Mouse (Mus musculus) thymus, postnatal 25 days (tissue): ENCODE results near the gene Slc6a9.

Experiments used
- DNase-seq: peaks from one replicate; pipeline ENCODE4 v3.0.0; 2022

Gene Slc6a9

DNA sequence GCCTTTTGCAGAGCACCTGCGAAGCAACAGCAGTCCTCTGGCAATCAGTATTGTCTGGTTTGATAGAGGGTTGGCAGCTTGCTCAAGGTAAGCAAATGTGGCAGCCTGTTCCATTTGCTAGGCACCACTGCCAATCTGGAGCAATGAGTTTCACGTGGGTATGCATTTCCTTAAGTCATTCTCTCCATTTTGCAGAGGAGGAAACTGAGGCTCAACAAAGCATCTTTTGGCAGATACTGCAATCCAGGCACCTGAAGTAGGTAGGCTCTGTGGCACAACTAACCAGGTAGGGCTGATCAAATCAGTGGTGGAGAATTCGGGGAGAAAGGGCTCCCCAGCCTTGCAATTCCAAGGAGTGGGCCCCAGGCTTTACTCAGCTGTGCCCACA lies at the start of gene Slc6a9:
Gene Slc6a9 (plus strand): TSS at position 50 of the 388 bp plus-strand sequence.
- no peak for DNase-seq

DNA sequence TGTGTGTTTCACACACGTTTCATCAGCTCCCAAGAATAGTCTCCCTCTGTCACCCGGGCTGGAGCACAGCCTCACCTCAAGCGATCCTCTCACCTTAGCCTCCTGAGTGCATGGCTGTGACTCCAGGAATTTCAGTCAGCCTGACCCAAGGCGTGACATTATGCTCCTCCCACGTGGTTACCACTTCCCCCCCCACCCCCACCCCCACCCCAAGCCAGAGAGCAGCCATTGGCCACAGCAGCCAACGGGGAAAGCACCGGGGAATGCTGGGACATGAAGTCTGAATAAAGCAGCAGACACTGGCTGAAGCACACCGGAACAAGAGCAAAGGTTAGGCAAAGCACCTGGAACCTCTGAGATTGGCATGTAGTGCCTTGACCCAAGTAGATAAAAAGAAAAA lies 47.3 kb upstream of the Slc6a9 start:
- DNase-seq = no peak

DNA sequence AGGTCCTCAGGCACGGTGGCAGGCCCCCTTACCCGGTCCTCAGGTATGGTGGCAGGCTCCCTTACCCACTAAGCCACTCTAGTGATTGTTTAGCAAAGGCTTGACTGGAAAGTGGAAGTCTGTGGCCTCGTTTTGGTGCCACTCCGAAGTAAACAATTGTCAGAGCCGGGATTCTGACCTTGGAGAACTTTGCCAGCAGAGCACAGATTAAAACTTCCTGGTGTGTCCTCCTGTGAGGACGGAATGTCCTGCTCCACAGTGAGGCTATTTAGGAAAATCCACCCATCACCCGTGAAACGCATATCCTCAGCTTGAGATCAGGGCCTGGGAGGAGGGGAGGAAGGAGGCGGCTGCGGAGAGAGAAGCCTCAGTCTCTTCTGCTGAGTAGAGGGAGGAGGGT lies 46.0 kb upstream of the Slc6a9 start:
- DNase-seq = no peak

DNA sequence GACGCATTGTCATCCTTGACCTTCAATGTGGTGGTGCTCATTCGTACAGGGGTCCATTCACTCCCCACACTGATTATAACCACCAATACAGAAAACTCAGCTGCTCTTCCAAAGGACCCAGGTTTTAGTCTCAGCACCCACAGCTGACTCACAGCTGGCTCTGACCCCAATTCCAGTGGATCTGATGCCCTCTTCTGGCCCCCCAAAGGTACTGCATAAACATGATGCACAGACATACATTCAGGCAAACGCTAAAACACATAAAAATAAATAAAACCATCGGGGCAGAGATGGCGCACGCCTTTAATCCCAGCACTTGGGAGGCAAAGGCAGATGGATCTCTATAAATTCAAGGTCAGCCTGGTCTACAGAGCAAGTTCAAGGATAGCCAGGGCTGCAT lies 34.4 kb upstream of the Slc6a9 start:
- DNase-seq = no peak

DNA sequence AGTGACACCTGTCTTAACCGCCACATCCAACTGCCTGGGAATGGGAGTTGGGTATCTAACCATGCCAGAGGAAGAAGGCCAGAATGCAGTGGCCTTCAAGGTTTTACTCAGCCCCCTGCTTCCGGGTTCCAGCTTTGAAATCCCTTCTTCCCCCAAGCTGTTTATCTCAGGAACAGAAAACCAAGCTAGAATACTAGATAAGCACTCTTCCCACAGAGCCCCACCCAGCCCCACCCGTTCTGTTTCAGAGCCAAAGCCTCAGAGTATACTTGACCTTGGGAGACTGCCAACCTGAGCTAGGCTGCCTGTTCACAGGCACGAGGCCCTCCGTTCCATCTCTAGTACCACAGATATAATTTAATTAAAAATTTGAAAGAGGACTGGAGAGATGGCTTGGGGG lies 27.3 kb upstream of the Slc6a9 start:
- DNase-seq = no peak

DNA sequence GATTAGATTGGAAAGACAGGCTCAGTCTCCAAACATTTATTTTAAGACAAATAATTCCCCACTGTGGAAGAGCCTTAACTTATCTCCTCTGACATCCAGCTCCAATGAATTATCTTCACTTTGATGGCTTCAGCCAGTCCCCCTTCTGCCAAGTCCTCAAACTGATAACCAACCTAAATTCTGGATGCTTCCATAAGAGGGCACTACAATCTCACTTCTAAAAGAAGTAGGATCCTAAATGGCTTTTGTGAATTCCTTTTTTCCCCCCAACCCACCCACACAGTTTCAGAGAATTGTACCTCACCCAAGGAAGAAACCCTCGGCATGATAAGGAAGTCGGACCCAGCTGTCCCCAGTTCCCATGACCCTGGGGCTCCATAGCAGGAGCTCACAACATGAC lies 23.4 kb upstream of the Slc6a9 start:
- DNase-seq = no peak

DNA sequence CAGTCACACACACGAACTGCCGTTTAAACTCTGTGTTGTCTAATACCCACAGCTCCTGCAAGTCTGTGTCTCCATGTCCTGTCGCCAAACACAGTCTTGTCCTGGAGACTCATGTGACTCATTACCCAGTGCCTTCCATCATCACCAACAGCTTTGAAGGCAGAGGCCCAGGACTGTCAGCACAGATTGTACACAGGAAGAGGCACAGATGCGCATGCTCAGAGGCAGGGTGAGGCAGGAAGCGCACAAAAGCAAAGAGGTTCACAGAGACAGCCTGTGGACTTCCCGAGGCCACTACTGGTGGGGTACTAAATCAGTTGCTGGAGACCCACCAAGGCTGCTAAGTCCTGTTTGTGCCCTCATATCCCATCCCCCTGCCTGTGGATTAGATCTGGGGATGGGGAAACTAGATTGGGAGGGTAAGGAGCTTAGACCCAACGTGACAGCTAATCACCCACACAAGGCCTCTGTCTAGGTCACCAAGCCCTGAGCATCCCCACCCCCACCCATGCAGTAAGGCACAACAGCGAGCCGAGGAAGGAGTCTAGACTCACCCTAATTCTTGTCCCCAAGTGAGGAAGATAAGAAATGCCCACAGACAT lies 20.6 kb upstream of the Slc6a9 start:
- peak; percentile 34 for DNase-seq

DNA sequence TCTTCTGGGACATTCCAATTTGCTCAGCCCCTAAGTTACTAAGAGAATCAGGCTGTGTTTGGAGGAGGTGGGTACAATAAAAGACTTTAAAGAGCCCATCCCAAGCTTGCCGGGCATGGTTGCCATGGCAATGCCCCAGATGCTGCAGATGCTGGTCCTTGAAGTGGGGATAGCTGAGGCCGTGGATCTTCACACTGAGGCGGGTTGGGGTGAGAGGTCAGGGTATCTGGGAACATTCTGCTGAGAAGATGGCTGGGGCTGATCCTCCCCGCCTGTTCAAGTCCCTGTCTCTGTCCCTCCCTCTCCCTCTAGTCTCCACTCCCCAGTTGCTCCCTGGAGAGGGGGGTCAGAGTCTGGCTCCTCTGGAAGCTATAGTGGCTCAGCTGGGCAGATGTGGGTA lies 20.0 kb upstream of the Slc6a9 start:
- no peak for DNase-seq

DNA sequence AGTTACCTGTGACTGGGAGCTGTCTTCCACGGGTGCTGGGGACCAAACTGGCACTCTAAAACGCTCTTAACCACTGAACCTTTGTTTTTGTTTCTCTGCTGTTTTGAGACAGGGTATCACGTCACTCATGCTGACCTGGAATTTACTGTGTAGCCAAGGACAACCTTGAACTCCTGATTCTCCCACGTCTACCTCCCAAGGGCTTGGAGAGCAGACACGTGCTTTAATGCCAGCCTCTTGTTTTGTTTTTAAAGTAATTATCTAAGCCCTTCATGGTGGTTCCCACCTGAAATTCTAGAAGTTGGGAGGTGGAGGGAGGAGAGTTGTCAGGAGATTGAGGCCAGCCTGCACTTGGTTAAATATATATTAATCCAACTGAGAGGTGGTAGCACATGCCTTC lies 17.5 kb upstream of the Slc6a9 start:
- no peak for DNase-seq

DNA sequence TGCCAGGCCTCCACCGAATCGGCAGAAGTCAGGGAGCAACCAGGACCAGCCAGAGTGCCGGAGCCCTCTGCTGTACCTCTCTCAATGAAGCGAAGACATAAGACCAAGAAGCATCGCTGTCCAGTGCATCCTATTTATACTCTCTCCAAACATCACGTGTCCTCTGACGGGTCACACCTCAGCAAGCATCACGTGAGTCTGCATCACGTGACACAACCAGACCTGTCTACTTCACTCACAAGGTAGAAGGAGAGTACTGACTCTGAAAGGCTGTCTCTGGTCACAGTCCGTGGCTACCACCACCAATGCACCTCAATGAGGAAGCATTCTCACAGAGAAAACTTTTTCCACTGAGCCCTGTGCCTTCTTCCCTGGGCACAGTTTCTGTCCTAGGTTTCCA lies 16.3 kb upstream of the Slc6a9 start:
- DNase-seq = no peak

DNA sequence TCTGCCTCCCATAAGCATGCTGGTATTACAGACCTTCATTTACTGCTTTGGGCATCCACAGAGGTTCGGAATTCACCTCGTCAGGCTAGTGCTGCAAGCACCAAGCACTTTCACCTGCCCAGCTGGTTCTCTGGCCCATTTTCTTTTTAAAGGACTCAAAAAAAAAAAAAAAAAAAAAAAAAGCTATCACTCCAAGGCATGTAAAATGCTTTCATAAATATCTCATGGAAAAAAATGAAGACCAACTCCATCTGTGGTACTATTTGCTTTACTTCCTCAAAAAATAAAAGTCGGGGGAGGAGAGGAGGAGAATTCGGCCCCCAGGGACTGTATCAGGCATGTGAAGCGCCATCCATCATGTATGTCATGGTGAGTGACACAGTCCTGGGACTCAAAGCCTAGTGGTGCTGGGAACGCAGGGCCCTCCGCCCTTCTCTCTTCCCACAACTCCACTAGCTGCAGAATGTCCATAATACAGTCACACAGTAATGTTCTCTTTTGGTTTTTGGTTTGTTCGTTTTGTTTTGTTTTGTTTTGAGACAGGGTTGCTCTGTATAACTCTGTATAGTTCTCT lies 5.6 kb upstream of the Slc6a9 start:
- no peak for DNase-seq

DNA sequence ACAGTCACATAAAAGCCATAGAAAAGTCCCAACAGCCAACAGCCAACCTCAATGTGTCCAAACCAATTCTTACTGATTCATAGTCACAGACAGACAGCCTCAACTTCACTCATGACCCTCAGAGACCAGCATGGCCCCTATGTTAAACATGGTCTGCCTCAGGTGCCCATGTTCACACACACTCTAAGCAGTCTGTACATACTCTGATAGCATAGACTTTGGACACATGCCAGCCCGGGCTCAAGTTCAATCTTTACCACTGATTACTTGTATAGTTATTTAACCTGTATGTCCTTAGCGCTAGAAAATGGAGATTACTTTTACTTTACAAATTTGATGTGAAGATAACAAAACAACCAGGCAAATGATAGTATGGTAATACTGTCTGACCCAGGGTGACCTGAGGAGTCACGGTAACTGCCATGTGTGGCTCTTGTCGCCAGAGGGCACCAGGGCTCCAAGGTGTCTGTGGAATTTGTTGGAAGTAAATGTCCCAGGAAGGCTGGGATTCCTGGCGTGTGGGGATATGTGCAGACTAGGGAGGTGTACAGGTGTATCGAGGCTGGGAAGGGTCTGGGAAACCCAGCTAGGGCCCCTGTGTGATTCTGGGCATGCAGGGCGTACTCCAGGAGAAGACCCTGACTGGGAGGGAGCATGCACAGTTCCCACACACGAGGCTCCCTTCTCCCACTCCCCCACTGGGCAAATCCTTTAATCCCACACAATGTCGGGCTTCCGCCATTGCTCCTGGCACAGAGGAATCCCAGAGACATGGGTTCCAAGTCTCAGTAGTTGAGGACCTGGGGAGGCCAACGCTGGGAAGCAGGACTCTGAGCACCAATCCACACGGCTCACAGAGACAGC lies 4.8 kb upstream of the Slc6a9 start:
- DNase-seq = peak; percentile 21

DNA sequence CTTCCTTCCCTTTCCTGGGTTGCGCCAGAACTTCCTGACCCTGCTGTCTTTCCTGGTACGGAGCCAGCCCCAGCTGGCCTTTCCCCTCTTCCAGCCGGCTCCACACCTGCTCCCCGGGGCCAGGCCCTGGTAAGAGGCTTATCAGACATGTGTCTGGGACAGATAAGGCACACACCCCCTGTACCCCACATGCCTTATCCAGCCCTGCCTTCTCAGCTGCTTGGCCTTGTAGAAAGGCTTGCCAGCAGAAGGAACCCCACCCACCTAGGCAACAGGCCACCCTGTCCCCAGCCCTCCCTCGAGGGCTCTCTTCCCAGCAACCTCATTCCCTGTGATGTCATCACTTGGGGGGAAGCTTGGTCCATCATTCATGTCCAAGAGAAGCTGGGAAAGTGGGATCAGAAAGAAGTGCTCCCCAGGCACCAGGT lies 4.2 kb upstream of the Slc6a9 start:
- no peak for DNase-seq

DNA sequence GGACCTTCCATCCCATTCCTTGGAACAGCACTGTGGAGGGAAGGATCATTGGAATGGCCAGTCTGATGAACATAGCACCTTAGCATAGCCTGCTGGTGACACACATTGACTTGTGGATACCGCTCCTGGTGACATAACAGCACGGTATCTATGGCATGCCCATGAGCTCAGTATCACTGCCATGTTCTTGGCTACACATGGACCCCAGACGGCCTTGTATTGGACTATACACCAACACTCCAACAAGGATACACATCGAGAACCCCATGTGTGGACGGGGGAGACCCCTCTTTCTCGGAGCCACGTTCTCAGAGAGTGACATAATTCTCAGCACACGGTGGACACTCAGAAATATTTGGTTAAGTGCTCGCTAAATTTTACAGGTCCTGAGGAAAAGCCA lies 3.5 kb upstream of the Slc6a9 start:
- DNase-seq = no peak

DNA sequence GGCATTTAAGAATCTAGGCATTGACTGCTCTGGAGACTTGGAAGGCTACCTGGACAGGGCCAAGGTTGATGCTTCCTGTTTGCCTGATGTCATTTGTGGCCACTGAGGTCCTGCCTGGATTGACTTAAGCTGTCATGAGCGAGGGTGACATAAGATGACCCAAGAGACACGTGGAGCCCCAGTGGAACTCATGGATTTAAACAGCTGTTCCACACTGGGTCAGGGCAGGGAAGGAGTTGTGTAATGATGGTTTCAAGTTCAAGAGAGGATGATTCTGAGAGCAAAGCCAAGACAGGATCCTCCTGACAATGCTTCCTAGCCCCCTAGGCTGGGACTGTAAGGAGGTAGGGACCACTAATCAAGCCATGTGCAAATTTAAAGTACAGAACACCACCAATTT lies 2.8 kb upstream of the Slc6a9 start:
- DNase-seq = no peak

DNA sequence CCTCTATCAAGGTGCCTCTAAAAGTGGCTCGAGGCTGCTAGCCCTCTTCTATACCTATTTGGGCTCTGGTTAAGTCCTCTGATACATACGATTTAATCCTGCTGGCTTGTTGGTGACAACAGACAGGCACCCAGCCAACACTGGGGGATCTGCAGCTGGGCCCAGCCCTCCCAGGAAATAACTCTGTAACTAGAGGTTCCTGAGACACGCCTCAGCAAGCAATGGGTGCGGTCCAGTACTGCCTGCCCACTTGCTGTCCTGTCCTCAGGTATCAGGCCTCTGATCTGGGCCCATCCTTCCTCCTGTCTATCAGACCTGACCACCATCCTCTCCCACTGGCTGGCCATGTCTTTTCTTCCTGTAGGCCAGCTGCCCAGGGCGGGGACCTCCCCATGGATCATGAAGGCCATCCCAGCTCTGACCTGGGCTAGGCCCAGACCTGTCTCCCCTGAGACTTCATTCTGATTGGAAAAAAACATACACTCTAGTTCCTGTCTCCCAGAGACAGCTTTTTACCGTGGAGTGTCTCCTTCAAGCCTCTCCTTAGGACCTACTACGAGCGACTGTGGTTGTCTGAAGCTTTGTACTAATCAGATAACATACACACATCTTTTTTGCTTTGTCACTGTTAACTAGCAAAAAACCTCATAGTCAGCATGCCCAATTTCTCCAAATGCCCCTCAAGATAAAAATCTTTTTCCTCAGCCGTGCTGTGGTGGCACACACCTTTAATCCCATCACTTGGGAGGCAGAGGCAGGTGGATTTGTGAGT lies 2.2 kb upstream of the Slc6a9 start:
- no peak for DNase-seq

DNA sequence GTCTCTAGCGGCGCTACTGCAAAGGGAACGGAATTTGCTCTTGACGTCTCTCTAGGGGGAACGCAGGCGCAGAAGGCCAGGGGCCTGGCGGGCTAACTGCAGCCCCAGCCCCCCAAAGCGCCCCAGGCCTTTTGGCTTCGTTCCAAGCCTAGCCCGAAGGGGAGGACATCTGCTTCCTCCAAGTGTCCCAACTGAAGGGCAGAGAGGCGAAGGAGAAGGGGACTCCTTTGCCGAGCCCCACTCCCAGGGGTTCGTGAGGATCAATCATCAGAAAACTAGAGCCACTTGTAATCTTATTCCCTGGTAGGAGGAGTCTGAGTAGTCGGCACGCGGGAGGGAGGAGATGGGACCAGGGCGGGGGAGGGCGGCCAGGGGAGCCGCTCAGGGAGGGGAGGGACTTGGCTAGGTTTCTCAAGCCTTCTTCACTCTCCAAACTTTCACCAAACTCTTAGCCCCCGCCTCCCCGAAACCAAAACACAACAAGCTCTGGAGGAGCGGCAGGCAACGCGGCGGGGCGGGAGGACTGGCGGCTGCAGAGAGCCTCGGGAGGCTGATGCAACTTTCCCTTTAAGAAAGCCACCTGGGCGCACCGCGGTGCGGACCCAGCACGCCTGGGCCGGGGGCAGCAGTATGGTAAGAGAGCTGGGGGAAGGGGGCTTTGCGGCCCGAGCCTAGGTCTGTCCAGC lies 682 bp downstream of the Slc6a9 start:
- peak; percentile 30 for DNase-seq

DNA sequence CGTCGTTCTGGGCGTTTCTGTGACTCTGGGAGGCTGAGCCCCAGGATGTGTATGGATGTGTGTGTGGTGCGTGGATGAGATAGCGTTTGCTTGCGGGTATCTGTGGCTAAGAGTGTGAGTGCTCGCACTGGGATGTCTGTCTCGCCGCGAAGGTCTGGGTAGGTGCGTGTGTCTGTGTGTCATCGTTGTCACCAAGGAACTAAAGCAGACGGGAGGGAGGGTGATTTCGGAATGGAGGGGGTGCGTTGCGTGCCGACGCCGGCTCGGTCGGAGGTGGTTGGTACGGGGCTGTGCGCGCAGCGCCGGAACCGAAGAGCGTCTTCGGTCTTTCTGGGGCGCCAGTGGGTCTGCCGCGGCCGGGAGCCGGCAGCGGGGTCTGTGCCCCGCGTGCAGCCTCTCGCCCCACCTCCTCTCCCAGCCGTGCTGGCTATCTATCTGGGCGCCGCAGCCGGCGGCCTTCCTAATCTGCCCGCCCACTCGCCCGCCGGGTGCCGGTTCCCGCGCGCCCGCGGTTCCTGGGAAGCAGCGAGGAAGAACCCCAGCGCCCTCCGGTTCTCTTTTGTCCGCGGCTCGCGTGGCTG lies 1.3 kb downstream of the Slc6a9 start:
- DNase-seq = peak; percentile 16

DNA sequence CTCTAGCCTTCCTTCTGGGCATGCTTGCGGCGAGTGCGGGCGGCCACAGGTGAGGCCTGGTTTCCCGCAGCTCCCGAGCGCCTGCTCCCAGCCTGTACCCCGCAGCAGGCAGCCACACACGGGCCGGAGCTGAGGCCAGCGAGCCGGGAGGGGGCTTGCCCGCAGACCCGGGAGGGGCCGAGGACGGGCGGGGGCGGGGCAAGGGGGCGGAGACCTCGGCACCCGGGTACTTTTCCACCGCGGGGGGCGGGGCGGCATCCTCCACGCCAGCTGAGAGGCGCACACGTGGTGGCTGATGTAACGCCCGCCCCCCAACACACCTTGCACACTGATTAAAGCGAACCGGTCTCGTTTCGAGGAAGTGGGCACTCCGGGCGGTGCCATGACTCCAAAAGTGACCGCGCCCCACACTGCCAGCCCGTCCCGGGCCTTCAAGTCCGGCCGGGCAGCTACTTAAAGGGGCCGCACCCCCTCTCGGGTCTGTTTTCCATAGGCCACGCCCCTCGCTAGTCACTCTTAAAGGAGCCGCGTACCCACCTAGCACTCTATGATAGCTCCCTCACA lies 2.0 kb downstream of the Slc6a9 start:
- DNase-seq = peak; percentile 90

DNA sequence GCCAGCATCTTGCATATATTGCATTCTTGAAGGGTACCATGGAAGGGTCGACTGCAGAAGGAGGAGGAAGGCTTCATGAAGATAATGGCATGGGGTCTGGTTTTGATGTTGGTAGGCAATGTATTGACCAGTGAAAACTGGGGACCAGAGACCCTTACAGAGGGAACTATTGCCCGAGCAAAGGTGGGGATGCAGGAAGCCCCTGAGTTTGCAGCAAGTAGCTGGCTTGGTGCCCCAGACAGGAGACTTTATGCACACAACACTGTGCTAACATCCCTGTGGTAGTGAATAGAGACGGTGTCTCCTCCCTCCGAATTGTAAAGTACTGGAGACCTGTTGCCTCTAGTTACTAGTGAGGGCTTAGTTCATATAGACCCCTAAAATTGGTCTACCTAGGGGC lies 3.0 kb downstream of the Slc6a9 start:
- DNase-seq = no peak

DNA sequence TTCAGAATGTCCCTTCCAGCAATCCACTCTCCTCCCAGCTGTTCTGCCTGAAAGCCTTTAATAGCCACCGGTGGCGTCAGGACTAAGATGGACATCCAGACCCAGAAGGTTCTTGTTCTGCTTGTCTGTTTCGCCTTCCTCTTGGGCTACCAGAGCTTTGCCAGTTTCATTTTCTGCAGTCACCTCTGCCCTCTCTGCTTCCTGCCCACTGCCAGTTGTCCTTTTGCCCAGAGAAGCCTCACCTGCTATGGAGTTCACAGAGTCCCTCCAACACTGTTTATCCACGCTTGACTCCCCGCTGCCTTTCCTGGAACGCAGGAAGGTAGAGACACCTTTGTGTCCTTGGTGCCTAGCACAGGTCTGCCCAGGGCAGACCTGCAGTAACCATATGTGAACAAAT lies 5.1 kb downstream of the Slc6a9 start:
- no peak for DNase-seq

DNA sequence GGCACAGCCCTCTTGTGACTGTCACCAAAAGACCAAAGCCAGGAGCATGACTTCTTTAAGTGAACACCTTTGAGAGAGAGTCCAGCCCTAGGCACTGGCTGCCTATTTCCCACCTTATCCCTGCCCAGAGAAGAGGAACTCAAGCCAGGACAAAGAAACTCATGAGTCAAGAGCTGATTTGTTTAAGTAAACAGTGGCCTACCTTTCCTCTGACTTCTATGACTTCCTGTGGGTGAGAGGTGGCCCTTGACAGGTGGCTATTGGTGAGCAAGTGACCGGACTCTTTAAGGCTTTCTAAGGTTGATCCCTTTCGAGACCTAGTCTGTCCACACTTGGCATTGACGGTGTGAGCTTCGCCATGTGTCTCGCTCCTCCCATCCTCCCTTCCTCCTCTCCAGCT lies 6.5 kb downstream of the Slc6a9 start:
- no peak for DNase-seq
